8 mouse cellular contexts compared by ENCODE assay signal in the genomic region with DNA sequence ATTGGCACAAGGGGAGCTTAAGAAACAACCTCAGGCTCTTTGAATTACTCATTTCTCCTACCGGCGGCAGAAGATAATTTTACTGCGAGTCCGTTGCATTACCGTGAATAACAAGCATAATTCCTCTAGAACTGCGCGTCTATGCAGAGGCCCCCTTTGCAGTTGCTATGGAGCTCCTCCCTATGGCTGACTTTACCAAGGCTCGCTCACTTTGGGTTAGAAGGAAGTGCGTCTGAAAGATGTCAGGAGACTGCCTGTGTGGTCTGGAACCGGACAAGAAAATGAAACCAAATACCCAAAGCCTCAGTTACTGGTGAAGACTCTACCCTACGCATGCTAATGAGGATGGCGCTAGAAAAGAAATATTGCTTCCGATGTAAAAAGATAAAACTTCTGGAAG.
DNase-seq lines count a peak whose midpoint lies in the region; ATAC-seq lines count a peak whose summit lies in the region.
"Had no signal": no experiment of that assay in that cellular context is flagged by ENCODE, and none has a peak within 500 bp of the region (broad histone marks: within the 10 kb centered on the region; RNA-seq: fewer than 3 reads in every experiment).

No protein-coding gene starts in this region.

- no peak overlapping the region for H3K4me3 ChIP-seq in kidney, embryonic 15.5 days (replicated peaks)
- H3K4me3 ChIP-seq: limb, embryonic 12.5 days had no signal

- 78% methylated on average over 13 of the region's 13 CpGs for WGBS in kidney, embryonic 15.5 days

- H3K27me3 ChIP-seq in kidney, embryonic 15.5 days = no peaks in the 10 kb centered on the region
- H3K27me3 ChIP-seq: limb, embryonic 12.5 days had no signal

- no peaks in the 10 kb centered on the region for H3K4me1 ChIP-seq in kidney, embryonic 15.5 days
- H3K4me1 ChIP-seq: limb, embryonic 12.5 days had no signal

- no peaks in the 10 kb centered on the region for H3K36me3 ChIP-seq in kidney, embryonic 15.5 days
- H3K36me3 ChIP-seq: limb, embryonic 12.5 days had no signal

- no peak overlapping the region for H3K4me2 ChIP-seq in kidney, embryonic 15.5 days
- H3K4me2 ChIP-seq: limb, embryonic 12.5 days had no signal

- ATAC-seq in granulocyte monocyte progenitor cell, adult 5-6 weeks (replicated peaks; ENCODE audit: poor library complexity, severe bottlenecking) = peak; percentile 95
- peak; percentile 30; the same call in 1 of the 2 replicates for ATAC-seq in neutrophil, adult 5-6 weeks (ENCODE audit: extremely low read depth, insufficient number of reproducible peaks, low FRiP score, poor library complexity, severe bottlenecking)
- ATAC-seq in kidney, embryonic 15.5 days (replicated peaks; ENCODE audit: low FRiP score) = no peak

- H3K27ac ChIP-seq in kidney, embryonic 15.5 days = no peak overlapping the region
- H3K27ac ChIP-seq: limb, embryonic 12.5 days had no signal

- H3K9me3 ChIP-seq in kidney, embryonic 15.5 days (replicated peaks) = no peaks in the 10 kb centered on the region
- H3K9me3 ChIP-seq: limb, embryonic 12.5 days had no signal

- DNase-seq in layer of hippocampus, adult 11-12 months (ENCODE audit: low spot score) = peak; percentile 3
- no peak for DNase-seq in layer of hippocampus, adult 8-10 months (ENCODE audit: low spot score in 2 of 2)
- peak; percentile 65 for DNase-seq in T-cell, adult 2 months (ENCODE audit: low spot score)
- no peak for DNase-seq in kidney, postnatal 10 days

- H3K9ac ChIP-seq in kidney, embryonic 15.5 days = no peak overlapping the region
- H3K9ac ChIP-seq: limb, embryonic 12.5 days had no signal

Comparison
In these comparisons a context has a peak if more than half of its experiments do, and no peak if none do; other contexts are left out.
1. DNase-seq: peak in layer of hippocampus, adult 11-12 months (single experiment) and T-cell, adult 2 months (single experiment); none in layer of hippocampus, adult 8-10 months (0 of 2) and kidney, postnatal 10 days (single experiment).